Mouse (Mus musculus) testis, postnatal 14 days (tissue): ENCODE data around the gene Cd200r4.
"Not testable (repeated sequence)": the region's sequence is repeated elsewhere in the genome, so short reads cannot be mapped to it uniquely, and the experiment has no call there.

Source experiments
- DNase-seq: peaks from one replicate; pipeline ENCODE4 v3.0.0; 2021; ENCODE audit warnings: low spot score

The Cd200r4 gene

GRCm38 (mm10) chr16:44811544-44811943 lies at the start of gene Cd200r4:
Cd200r4 (plus strand) TSS chr16:44811733.
- no peak for DNase-seq

GRCm38 (mm10) chr16:44761811-44762210 lies 49.7 kb upstream of the Cd200r4 start:
- DNase-seq = no peak

DNA sequence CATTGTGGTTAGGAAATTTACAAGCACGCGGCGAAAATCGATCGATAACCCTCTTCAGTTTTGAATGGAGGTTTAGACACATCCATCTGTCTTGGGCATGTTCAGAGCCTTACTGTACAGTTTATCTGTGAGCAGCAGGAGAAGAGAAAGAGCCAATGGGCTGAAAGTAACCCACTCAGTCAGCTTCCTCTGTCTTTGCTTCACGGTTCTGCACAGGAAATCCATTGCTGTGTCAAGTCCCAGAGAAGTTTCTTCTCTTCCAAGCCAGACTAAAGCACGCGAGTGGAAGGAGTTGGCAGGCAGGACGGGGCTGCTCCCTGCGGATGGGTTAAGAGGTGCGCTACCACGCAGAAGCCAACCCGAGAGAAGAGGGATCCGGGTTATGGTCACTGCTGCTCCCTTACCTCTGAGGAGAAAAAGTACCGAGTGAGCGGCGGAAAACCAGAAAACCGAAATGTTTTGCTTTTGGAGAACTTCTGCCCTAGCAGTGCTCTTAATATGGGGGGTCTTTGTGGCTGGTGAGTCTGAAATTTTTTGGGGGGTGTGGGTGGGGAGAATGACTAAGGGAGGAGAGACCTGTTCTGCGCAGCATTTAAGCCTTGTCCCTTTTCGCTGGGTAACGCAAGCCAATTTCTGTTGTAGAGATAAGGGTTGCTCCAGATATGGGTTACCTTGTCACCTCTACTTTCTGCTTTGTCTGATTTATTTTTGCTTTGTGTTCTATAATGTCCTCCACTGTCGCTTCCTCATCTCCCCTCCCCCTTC lies 45.8 kb upstream of the Cd200r4 start, which contains the start of gene Cd200r1:
TSS of gene Cd200r1 (plus strand) at position 182 of the 765 bp plus-strand sequence.
- no peak for DNase-seq

DNA sequence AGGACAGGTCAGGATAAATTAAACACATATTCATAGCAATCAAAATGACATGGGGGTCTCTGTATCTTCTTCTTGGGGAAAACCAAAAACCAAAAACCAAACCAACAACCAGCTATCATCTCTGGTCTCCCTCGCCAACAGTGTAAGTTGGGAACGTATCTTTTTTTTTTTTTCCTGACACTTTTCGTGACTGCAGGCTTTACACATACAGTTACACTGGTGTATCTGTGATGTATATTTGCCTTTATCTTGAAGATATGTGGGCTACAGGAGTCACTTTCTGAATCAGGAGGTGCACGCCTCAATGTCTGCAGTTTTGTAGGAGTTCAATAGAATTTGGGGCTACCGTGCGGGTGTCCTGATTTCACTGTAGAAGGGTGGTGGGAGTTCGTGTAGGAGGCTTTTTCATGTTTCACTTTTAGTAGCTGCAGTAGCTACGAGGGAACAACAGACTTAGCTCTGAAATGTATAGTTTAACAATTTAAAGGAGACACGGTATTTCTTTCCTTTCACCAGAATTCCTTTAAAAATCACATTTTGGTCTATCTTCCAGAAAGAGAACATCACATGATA lies 45.1 kb upstream of the Cd200r4 start:
- DNase-seq = no peak

- DNase-seq = no peak
Observed at GRCm38 (mm10) chr16:44767506-44767905, 44.0 kb upstream of the Cd200r4 start.

- DNase-seq = no peak
Observed at GRCm38 (mm10) chr16:44767967-44768366, 43.6 kb upstream of the Cd200r4 start.

DNA sequence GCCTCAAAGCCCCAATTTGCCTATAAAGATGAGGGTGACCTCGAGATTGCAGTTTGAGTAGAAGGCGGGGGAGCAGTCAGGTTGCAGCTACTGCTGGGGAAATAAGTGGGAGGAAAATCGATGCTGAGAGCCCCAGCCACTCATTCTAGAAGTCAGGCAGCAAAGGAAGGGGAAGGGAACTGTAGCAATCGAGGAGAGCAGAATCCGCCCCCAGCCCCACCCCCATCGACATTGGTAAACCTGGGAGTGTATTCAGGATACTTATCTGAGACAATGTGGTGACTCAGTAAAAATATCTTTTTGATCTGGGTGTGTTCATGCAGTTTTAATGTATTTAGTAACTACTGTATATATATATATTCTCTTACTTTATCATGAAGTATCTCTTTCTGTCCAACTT lies 39.0 kb upstream of the Cd200r4 start:
- no peak for DNase-seq

GRCm38 (mm10) chr16:44773673-44774072 lies 37.9 kb upstream of the Cd200r4 start:
- no peak for DNase-seq

GRCm38 (mm10) chr16:44774201-44774600 lies 37.3 kb upstream of the Cd200r4 start:
- no peak for DNase-seq

- no peak for DNase-seq
Observed at GRCm38 (mm10) chr16:44778538-44779147, 32.9 kb upstream of the Cd200r4 start.

DNA sequence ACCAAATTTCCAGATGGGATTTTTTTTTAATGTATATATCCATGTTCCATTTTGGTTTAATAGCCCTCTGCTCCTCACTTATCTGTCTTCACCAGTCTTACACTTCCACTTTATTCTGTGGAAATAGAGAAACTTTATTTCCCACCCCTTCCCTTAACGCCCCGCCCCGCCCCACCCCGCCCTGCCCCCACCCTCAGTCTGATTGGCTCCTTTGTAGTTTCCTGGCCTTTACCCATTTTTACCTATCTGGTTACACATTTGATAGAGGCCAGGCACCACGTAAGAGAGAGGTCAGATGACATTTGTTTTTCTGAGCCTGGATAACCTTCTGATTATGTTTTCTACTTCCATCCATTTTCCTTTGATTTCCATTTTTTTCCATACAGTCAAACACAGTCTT lies 32.0 kb upstream of the Cd200r4 start:
- no peak for DNase-seq

DNA sequence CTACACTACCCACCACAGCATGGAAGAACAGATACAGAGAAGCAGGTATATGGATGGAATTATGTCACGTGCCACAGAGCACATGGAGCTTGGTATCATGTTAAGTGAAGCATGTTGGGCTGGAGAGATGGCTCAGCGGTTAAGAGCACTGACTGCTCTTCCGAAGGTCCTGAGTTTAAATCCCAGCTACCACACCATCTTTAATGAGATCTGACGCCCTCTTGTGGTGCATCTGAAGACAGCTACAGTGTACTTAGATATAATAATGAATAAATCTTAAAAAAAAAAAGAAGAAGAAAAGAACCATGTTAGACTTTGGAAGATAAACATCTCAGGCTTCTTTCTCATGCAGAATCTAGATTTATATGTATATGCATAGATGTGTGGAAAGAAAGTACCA lies 30.8 kb upstream of the Cd200r4 start:
- DNase-seq = no peak

DNA sequence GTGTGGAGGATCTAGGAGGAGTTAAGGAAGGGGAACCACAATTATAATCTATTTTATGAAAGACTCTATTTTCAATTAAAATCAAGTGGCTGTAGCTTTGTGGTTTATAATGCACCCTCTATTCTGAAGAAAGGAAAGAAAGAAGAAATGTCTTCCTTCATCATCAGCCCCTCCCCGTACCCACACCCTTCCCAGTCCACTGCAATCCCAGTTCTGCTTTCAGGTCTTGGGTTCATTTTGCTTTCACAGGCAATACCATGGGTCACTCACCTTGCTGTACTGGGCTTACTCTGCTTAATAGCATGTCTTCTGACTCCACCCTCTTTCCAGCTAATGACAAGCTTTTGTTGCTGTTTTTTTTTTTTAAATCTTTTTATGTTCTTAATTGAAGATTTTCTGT lies 24.6 kb upstream of the Cd200r4 start:
- DNase-seq = no peak

DNA sequence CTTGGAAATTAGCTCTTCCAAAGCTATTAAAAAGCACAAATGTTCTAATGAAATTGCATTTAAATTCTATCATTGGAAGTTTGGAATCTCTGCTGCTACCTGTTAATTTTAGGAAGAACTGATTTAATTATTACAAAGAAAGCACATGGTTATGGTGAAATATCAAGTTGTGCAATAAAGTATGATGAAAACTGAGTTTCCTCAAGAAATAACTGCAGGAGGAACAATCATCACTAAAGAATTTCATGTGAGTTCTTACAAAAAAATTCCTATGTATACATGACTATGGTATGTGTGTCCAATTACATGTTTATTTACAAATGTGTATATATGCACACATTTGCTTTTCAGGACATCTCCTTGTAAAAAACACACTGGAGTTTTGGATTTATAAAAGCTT lies 17.1 kb upstream of the Cd200r4 start:
- DNase-seq = no peak

DNA sequence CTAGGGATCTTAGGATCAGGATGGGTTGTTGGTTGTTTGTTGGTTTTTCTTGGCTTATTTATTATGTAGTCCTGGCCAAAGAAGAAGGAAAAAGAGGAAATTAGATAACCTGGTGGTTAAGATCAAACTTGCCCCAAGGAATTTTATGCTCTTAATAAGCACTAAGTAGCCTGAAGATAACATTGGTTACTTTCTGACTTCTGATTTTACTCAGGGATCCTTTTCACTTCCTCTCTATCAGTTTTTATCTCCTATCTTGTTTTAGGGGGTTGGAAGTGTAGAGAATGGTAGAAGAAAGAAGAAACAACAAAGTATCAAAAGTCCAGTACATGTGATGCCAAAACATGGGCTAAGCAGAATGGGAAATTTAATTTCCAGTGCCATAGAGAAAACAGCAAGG lies 5.6 kb upstream of the Cd200r4 start:
- DNase-seq = no peak

DNA sequence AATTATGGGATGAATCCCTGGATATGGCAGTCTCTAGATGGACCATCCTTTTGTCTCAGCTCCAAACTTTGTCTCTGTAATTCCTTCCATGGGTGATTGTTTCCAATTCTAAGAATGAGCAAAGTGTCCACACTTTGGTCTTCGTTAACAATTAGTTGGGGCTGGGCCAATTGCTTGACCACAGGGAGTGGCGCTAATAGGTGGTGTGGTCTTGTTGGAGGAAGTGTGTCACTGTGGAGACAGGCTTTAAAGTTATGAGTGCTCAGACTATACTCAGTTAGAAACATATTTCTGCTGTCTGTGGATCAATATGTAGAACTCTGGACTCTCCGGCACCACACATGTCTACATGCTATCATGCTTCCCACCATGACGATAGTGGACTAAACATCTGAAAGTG lies 1.3 kb upstream of the Cd200r4 start:
- DNase-seq = not testable (repeated sequence)

GRCm38 (mm10) chr16:44812468-44813065 lies 1.0 kb downstream of the Cd200r4 start:
- no peak for DNase-seq

- no peak for DNase-seq
Observed at GRCm38 (mm10) chr16:44818010-44818409, 6.5 kb downstream of the Cd200r4 start.

- DNase-seq = no peak
Observed at GRCm38 (mm10) chr16:44820545-44820944, 9.0 kb downstream of the Cd200r4 start.

- DNase-seq = no peak
Observed at GRCm38 (mm10) chr16:44832286-44832685, 20.8 kb downstream of the Cd200r4 start.

- DNase-seq = not testable (repeated sequence)
Observed at GRCm38 (mm10) chr16:44833189-44833588, 21.7 kb downstream of the Cd200r4 start.

- DNase-seq = no peak
Observed at GRCm38 (mm10) chr16:44866797-44867196, 55.3 kb downstream of the Cd200r4 start, which contains the start of gene Cd200r2. Cd200r2 (plus strand) TSS chr16:44867097.

DNA sequence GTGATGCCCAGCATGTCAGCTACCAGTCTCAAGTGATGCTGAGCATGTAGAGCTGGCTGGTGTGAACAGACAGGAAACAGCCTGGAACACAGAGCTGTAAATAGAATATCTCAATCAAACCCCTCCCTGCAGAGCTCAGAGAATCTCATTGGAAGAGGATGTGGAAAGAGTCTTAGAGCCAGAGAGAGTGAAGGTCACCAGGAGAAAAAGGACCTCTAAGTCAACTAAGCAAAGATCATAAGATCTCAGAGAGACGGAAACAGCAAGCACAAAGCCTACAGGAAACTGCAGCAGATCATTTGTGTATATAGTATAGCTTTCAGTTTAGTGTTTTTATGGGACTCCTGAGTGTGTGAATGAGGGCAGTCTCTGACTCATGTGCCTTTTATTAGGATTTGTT lies 63.6 kb downstream of the Cd200r4 start:
- no peak for DNase-seq
